Mouse (Mus musculus): Measurements from ENCODE around the gene Fmod. TPM values are rescaled to one million over a fixed set of nuclear protein-coding genes. Genes with fewer than 3 reads are reported as not detected.

The Fmod gene
- total RNA-seq (2021), result 10 to 100 TPM; 17.4 to 22.2 TPM
- long read RNA-seq, experiment 1, transcript Fmod-201 (3 exons, 3,120 nt), result major isoform, 5 of 17 reads
- long read RNA-seq, experiment 1, partial matches to known transcripts, result 12 of 17 reads
- long read RNA-seq, experiment 1, other reads (novel, unspliced or antisense), result 0 of 17 reads
- long read RNA-seq, experiment 2, transcript Fmod-201 (3 exons, 3,120 nt), result major isoform, 7 of 10 reads
- long read RNA-seq, experiment 2, partial matches to known transcripts, result 3 of 10 reads
- long read RNA-seq, experiment 2, other reads (novel, unspliced or antisense), result 0 of 10 reads

DNA sequence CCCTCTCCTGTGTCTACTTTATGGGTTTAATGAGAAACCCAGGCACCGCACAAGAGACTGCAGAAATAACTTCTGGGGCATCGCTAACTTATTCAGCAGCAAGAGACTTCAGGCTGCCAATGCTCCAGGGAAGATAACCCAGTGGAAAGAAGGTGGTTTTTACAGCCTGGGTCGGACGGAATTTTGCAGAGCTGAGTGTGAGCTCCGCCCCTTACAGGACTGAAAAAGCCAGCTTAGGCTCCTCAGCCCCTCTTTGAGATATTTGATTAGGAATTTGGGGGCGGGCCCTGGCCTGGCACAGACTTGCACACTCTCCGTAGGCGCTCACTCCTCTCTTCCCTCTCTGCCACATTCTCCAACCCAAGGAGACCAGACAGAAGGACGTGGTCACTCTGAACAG, at the start of gene Fmod:
Gene Fmod (plus strand): TSS at position 83 of the 400 bp plus-strand sequence.
- DNase-seq, result no peak

DNA sequence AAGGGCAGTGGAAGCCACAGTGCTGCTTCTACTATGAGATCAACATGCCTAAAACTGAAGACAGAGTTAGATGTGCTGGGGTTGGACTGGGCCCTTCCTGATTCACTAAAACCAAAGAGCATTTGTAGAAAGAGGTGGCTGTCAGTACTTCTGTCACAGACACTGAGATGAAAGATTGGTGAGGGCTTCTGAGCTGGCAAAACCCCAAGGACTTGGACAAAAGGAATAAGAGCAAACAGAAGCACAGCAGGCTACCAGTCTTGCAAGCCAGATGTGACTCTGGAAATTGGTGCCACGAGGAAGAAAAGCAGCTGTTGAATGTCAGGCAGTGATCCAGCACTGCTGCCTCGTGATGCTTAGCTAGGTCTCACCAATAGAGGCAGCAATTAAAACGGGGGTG, 48.2 kb upstream of the Fmod start:
- no peak for DNase-seq

DNA sequence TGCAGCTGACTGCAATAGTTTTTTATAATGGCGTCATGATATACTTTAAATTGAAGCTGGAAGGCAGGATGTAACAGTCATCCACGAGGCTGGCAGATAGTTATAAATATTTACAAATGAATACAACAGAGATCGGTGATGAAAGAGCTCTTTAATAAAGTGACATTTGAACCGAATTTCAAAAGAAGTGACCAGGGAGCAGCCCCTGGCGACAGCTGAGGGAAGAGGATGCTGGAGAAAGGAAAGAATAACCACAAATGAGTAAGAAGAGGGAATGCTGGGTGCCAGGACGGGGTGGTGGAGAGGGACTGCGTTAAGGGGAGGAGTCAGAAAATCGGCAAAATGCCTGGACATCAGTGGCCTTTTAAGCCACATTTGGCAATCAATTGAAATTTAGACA, 45.8 kb upstream of the Fmod start:
- DNase-seq, result no peak

DNA sequence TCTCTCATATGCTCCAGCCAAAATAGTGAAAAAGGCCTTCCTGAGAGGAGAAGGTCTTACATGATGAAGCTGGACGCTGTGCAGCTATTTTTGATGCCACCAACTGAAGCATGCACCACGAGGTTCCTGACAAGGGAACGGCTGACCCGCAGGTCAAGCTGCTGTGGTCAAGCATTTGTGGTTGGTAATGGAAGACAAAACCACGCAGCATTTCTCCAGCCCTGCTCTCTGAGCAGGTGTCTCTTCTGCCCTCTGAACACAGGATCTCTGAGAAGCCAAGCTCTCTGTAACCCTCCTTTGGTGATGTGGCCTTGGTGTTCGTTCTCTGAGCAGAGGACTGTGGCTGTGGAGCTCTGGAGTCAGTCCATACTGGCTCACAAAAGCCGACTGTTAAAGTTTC, 31.6 kb upstream of the Fmod start:
- no peak for DNase-seq

DNA sequence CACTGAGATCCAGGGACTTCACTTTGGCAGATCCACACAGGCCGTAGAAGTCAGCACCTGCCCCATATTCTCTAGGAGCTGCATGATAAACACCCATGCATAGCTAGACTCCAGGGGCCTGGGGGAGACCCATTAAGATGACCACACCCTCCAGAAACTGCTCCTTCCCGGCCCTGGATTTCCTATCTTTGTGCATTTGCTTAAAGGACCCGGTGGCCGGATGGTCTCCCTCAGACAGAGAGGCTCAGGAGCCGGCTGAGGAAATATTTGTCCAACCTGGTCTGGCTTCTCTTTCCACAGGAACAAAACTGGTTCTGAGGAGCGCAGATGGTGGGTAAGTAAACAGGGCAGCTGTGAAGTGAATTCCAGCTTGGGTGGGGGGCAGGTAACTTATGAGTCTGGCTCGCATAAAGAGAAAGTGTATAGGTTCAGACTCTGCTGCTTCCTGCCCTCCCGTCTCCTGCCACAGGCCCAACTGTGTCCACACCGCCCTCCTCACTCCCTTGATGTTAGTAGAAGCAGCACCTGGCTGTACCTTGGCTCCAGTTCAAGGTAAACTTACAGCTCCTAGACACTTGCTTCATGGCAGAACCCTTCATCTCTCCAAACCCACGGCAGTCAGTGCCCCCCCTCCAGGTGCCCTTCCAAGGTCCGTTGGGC, 30.8 kb upstream of the Fmod start:
- no peak for DNase-seq

DNA sequence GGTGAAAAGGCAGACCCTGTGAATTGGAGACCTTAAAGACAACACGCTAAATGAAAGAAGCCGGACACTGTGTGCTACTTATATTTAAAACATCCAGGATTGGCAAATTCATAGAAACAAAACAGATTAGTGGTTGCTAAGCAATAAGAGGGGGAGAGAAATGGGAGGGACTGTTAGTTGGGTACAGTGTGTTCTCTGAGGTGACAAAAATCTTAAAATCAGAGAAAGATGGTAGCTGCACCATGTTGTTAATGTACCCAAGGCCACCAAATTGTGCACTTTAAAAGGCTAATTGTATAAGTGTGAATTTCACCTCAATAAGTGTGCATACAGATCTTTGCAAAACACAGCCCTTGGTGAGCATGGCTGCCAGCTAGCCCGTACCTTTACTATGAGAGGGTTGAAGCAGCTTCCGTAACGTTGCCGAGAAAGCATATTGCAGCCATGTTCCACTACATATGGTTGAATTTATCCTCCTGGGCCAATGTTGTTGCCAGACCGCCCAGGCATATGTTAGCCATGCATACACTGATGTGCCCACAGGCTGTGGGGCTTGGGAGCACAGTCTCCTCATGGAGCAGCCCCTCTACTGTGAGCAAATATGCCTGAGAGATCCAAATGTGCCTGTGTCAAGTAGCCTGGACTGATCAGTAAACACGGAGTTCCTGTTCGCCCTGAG, 12.6 kb upstream of the Fmod start:
- DNase-seq, result no peak

DNA sequence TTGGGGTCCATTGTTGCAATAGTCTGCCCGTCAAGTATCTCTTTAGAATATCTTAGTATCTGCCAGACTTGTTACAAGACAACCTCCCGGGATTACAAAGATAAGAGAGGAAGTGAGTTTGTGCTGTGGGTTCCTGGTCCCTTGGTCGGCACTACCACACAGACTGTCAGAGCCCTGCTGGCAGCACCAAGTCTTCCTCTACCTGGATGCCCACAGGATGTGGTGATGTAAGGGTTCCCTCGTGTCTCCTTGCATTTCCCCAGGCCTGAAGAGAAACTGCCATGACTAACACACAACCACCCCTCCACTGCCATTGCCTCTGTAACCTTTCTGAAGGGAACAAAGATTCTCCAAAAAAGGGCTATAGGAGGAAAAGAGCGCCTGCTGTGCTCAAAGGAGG, 11.1 kb upstream of the Fmod start:
- no peak for DNase-seq

DNA sequence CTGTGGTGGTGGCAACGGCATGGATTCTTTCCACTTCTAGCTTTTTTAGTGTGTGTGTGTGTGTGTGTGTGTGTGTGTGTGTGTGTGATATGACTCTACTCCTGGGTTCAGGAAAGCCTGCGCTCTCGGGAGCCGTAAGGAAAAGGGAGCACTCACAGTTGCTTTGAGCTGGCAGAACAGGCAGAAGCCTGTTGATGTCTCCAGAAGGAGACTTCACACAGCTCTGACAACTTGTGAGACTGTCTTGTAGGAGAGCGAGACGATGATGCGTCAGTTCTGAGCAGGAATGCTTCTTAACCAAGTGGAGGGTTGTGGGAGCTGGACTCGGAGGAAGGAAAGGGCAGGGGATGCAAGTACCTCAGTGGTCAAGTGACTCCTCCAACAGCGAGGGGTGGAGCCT, 10.3 kb upstream of the Fmod start:
- DNase-seq, result no peak

DNA sequence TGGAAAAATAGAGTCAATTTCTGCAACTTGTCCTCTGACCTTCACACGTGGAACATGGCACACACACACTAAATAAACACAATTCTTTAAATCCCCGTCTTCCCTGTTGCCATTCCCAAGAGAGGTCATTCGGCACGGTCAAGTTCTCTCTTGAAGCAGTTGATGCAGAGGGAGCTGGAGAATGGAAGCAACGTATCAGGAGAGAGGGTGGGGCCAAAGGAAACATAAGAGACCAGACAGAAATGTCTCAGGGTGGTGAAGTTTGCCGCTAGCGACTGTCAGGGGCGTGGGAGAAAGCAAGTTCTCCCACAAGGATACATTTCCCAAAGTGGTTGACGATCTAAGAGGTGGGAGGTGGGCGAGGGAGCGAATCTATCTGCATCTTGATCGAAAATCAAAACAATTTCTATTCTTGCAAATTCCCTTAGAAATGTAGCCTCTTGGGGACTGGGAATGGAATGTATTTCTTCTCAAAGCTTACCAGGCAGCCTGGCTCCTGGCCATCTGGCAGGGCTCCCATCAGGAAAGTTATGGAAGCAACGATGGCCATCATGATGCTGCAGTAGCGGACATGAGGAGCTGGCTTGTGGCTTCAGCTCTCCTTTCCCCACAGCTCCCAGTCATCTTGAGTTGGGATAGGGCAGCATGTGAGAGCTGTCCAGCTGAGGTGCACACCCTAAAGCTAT, 8.8 kb upstream of the Fmod start:
- peak; percentile 69 for DNase-seq

DNA sequence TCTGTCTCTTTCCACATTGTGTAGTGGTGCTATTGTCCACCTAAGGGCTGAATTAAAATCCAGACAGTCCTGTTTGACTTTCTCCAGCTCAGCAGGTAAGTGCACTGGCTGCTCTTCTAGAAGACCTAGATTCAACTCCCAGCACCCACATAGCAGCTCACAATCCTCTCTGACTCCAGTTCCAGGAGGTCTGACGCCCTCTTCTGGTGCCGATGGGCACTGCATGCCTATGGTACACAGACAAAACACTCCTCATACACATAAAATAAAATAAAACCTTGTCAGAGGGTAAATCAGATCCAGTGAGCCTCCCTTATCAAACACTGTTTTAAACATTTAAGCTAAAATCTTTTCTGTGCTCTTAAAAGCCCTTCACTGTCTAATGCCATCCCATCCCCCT, 562 bp upstream of the Fmod start:
- no peak for DNase-seq

DNA sequence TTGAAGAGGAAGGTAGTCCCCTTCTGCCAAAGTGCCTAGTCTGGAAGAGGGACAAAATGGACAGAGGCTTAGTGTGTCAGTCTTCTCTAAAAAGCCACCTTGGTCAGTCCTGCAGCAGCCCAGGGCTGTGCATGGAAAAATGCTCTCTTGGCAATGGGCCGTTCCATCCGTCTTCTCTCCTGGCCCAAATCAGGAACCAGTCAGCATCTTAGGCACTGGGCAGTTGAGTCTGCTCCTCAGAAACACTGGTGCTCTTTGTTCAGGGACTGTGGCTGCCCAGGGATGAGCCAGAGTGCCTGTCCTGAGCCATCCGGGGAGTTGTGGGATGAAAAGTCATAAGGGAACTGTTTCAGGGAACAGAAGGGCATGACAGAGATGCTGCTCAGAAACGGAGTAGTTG, 1.3 kb downstream of the Fmod start:
- no peak for DNase-seq

DNA sequence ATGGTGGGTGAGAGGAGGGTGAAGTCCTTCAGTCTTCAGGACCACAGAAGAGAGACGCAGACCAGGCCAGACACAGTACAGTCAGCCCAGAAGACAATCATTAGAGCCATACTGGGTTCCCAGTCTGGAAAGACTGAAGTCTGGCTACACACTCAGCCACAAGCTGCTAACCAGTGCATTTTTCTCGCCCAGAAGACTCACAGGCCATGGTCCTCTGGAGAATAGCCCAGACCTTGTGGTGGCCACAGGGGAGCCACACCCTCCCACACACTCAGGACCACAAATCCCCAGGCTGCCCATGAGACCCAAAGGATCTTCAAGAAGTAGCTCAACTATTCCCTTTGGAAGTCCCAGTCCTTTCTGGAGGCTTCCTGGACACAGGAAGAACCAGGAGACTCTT, 2.3 kb downstream of the Fmod start:
- DNase-seq, result no peak

DNA sequence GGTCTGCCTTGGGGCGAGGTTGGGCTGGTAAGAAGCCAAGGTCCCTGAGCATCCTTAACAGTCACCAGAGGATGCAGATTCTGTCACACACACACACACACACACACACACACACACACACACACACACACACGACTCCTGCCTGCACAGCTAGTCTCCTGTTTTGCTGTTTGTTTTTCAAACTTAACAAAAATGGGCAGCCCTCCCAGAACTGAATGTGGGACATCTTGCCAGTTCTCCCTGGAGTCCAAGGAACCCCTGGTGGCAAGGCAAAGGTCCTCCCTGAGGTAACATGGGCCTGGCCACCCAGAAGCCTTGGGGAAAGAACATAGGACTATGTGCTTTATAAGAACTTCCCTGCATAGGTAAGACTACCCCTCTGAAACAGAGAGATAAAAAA, 4.8 kb downstream of the Fmod start:
- peak; percentile 60 for DNase-seq

DNA sequence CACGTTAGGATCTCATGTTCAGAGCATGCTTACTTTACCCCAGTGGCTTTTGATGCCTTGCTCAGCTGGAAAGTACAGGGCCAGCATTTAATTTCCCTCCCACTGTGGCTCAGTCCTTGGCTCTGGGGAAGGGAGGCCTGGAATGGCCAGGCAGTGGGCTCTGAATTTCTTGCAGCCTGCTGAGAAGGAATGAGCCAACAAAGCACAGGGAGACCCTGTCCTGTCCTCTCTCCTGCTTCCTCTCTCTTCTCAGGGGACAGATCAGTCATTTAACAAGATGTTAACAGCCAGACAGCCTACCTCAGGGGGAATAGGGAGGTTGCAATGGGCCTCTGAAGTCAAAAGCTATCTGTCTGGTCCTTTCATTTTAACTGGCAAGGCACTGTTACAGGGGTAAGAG, 5.3 kb downstream of the Fmod start:
- peak; percentile 25 for DNase-seq

DNA sequence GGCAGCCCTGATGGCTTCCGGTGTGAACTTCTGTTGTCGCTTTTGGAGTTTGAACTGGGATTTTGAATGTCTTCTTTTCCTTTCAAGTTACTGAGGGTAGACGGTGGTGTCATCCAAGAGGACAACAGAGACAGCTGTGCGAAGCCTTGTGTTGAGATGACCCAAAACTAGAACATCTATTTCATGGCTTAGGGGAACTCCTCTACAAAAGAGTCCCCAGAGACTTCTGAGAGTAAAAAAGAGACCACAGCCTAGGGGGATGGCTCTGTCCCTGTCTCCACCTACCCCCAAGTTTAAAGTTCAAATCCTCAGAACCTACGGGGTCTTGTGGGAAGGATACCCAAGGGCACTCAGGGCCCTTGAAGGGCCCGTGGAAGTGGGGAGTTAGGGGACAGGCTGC, 7.8 kb downstream of the Fmod start:
- no peak for DNase-seq

DNA sequence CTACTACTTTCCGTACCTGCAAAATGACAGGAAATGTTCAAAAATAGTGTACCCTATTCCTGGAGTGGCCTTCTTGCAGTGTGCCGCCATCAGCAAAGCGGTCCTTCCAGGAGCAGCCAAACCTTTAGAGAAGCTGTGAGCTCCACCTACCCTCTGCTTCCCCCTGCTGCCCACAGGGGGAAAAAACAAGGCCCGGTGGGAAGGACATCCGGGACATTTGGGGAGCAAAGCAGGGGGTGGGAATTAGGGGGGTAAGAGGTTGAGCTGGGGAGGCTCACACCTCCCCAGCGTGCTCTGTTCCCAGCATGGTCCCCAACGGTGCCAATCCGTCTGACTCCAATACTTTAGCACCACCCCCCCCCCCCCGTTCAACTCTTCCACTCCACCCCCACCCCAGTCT, 8.9 kb downstream of the Fmod start:
- peak; percentile 85 for DNase-seq

DNA sequence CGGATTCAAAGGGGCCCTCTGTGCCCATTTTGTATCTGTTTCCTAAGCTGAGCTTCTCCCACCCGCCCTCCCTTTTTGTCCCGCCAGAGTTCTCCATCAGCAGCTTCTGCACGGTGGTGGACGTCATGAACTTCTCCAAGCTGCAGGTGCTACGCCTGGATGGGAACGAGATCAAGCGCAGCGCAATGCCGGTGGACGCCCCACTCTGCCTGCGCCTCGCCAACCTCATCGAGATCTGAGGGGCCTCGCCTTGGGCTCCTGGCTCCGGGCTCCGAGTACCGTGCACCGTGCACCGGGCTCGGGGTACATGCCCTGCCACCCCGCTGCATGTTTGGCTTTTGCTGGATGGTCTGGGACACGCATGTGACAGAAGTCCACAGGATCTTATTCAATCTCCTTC, 9.3 kb downstream of the Fmod start:
- DNase-seq, result no peak

DNA sequence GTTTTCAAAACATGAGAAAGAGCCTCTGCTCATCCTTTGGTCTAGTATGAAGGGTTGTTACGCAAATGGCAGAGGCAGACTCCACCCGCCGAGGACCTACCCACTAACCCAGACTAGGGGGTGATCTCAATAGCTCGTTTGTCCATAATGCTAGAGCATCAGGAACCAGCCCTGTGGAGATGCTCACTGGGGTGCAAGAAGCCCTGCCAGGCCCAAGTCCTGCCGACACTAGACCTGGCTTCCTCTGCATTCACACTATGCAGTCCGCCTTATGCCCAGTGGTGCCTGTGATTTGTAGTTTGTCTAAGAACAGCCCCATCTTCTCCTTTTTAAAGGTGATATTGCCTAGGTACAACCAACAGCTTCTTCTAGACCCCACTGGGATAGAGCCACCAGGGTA, 10.4 kb downstream of the Fmod start:
- no peak for DNase-seq

DNA sequence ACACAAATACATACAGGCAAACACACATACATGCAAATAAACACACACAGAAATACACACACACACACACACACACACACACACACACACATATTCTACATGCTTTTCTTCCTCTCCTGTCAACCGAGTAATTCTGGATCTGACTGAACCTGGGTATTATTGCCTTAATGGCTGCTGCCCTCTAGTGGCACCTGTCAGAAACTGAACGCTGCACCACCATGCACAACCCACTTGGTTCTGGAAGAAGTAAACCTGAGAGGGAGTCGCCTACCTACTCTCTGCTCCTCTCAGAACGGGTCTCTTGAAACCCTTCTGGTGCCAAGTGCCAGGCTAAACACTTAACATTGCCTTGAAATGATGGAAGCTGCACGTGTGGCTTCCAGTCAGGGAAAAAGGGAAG, 11.7 kb downstream of the Fmod start:
- peak; percentile 80 for DNase-seq

DNA sequence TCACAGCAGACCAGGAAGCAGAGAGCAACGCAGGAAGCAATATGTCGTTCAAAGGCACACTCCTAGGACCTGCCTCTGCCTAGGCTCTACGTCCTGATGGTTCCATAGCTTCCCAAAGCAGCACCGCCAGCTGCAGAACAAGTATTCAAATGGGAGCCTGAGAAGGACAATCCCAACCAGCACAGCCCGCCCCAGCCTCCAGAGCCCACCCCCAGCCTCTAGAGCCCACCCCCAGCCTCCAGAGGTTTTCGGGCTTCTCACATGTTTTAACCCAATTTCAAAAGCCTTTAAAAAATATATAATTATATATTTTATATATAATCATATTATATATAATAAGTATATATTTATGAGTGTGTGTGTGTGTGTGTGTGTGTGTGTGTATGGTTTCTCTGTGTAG, 12.5 kb downstream of the Fmod start:
- DNase-seq, result no peak

DNA sequence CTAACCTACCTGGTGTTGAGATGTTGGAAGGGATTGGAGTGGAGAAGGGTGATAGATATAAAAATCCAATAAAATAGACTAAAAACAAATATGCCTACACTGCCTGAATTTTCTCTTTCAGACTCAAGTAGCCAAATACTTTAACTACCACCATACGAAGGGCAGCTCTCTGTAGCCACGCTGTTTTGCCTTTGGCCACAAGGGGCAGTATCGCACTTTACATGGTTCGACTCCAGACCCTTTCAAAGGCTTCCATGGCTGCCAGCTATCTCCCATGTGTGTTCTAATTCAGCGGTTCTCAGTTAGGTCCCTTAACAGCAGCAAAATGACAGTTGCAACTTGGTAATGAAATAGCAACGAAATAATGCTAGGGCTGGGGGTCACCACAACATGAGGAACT, 16.2 kb downstream of the Fmod start:
- DNase-seq, result peak; percentile 92

DNA sequence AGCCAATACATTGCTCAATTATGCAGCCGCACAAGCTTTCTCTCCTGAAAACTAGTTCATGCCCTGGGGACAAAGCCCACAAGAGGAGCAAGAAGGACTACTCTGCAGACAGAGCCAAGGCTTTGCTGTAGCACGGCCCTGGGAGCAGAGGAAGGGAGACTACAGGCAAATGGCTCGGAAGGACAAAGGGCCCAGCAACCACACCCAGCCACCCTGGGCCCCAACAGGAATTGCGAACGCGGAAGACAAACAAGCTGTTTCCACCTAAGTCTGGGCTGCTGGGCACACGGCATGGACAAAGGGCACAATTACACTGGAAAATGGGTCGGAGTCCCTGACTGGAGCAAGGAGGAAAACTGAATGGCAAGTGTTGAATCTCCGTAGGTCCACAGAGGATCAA, 18.0 kb downstream of the Fmod start:
- no peak for DNase-seq

DNA sequence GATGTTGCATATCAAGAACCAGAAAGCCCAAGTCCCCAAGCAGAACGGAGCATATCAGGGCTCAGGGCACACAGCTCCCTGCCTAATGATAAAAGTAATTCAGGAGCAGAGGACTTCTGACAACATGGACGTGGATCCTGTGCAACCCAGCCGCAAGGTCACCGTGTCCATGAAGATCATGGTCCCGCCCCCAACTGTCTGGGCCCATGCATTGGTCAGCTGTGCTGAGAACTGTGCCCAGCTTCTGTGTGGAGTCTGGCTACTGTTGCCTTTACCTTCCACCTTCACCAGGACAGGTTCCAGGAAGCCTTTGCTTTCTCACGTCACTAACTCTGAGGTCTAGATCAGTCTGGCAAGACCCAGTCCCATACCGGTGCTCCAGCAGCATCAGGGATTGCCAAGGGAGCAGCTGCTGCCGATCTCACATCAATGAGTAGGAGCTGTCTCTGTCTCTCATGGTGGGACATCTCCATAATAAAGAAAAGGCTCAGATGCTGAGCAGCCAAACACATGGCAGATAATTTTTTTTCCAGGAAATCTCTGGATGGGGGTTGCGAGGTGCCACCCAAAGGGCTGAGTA, 18.7 kb downstream of the Fmod start:
- no peak for DNase-seq
